Mouse (Mus musculus) liver, embryonic 14.5 days (tissue): ENCODE data around the gene Zfp652.

ENCODE experiments used
- CTCF ChIP-seq: IDR thresholded peaks from 2 replicates; pipeline ENCODE4 v1.5.1; 2016; ENCODE audit warnings: antibody characterized with exemption, low read depth, control low read depth
- EP300 ChIP-seq: IDR thresholded peaks from 2 replicates; pipeline ENCODE4 v1.6.1; 2016; ENCODE audit warnings: antibody characterized with exemption, low read depth

GRCm38 (mm10) chr11:95814101-95814500 lies 101.6 kb downstream of the Zfp652 start:
- TF ChIP-seq CTCF (no peak), EP300 (no peak)
